Mouse (Mus musculus): ENCODE measurements around the gene Hs2st1. TPM values are rescaled to one million over a fixed set of nuclear protein-coding genes. Genes with fewer than 3 reads are reported as not detected.

Hs2st1 gene
- polyA plus RNA-seq, 1 experiment from 2014 or later = 6.2 TPM

- Histone ChIP-seq H3K4me1 (ENCODE audit: control insufficient read depth, insufficient read depth, low read length) (no peaks in the 10 kb centered on the region), H3K4me3 (ENCODE audit: low read length) (no peak overlapping the region), H3K9ac (ENCODE audit: low read depth, low read length) (no peak overlapping the region), H3K4me2 (ENCODE audit: low read depth, low read length) (no peak overlapping the region), H3K27ac (ENCODE audit: low read length) (no peak overlapping the region), H3K9me3 (ENCODE audit: control insufficient read depth, low read length) (no peaks in the 10 kb centered on the region), H3K27me3 (replicated peaks; ENCODE audit: control insufficient read depth, insufficient read depth, low read length) (no peaks in the 10 kb centered on the region), H3K36me3 (ENCODE audit: control insufficient read depth, insufficient read depth, low read length) (no peaks in the 10 kb centered on the region)
- WGBS = 87% methylated on average over 10 of the region's 10 CpGs
- no peak for ATAC-seq
Observed at GRCm38 (mm10) chr3:144384648-144385047, 185.3 kb downstream of the Hs2st1 start.

- Histone ChIP-seq H3K4me1 (ENCODE audit: control insufficient read depth, insufficient read depth, low read length) (peaks cover 5% of the 10 kb centered on the region; the same call in 1 of the 2 replicates), H3K27me3 (replicated peaks; ENCODE audit: control insufficient read depth, insufficient read depth, low read length) (no peaks in the 10 kb centered on the region), H3K4me2 (ENCODE audit: low read depth, low read length) (peak overlapping the region; percentile 59), H3K36me3 (ENCODE audit: control insufficient read depth, insufficient read depth, low read length) (no peaks in the 10 kb centered on the region), H3K27ac (ENCODE audit: low read length) (no peak overlapping the region), H3K4me3 (ENCODE audit: low read length) (peak overlapping the region; percentile 40), H3K9me3 (ENCODE audit: control insufficient read depth, low read length) (no peaks in the 10 kb centered on the region), H3K9ac (ENCODE audit: low read depth, low read length) (0 out of 2 replicates have a peak overlapping the region, but pooled peaks have one; percentile 49)
- ATAC-seq = peak; percentile 24
- 37% methylated on average over 14 of the region's 16 CpGs for WGBS
Observed at GRCm38 (mm10) chr3:144381431-144381980, 188.5 kb downstream of the Hs2st1 start.

- Histone ChIP-seq H3K4me2 (ENCODE audit: low read depth, low read length) (peak overlapping the region; percentile 59), H3K27ac (ENCODE audit: low read length) (no peak overlapping the region), H3K4me1 (ENCODE audit: control insufficient read depth, insufficient read depth, low read length) (peaks cover 8% of the 10 kb centered on the region; the same call in 1 of the 2 replicates), H3K9ac (ENCODE audit: low read depth, low read length) (peak overlapping the region; percentile 49), H3K36me3 (ENCODE audit: control insufficient read depth, insufficient read depth, low read length) (no peaks in the 10 kb centered on the region), H3K4me3 (ENCODE audit: low read length) (peak overlapping the region; percentile 40), H3K9me3 (ENCODE audit: control insufficient read depth, low read length) (no peaks in the 10 kb centered on the region), H3K27me3 (replicated peaks; ENCODE audit: control insufficient read depth, insufficient read depth, low read length) (no peaks in the 10 kb centered on the region)
- 3% methylated on average over 18 of the region's 18 CpGs for WGBS
- peak; percentile 94 for ATAC-seq
Observed at GRCm38 (mm10) chr3:144380921-144381320, 189.1 kb downstream of the Hs2st1 start.

GRCm38 (mm10) chr3:144379801-144380200, 190.2 kb downstream of the Hs2st1 start:
- 88% methylated on average over 4 of the region's 4 CpGs for WGBS
- ATAC-seq = no peak
- H3K4me3 ChIP-seq (ENCODE audit: low read length) = no peak overlapping the region
- no peaks in the 10 kb centered on the region for H3K9me3 ChIP-seq (ENCODE audit: control insufficient read depth, low read length)
- H3K27me3 ChIP-seq (replicated peaks; ENCODE audit: control insufficient read depth, insufficient read depth, low read length) = no peaks in the 10 kb centered on the region
- H3K4me1 ChIP-seq (ENCODE audit: control insufficient read depth, insufficient read depth, low read length) = peaks cover 10% of the 10 kb centered on the region; the same call in 1 of the 2 replicates
- H3K36me3 ChIP-seq (ENCODE audit: control insufficient read depth, insufficient read depth, low read length) = no peaks in the 10 kb centered on the region
- H3K4me2 ChIP-seq (ENCODE audit: low read depth, low read length) = no peak overlapping the region
- no peak overlapping the region for H3K9ac ChIP-seq (ENCODE audit: low read depth, low read length)
- no peak overlapping the region for H3K27ac ChIP-seq (ENCODE audit: low read length)

Other genes starting within 250 kb of the Hs2st1 start
- gene Selenof, start 123 bp upstream of the Hs2st1 start, polyA plus RNA-seq (2015; fragmentation: Nextera tagmentation; extraction: Ambion mirVana) = 597 and 626 TPM in 2 replicates
- gene Sh3glb1, start 150.2 kb upstream of the Hs2st1 start, polyA plus RNA-seq (2015; fragmentation: Nextera tagmentation; extraction: Ambion mirVana) = 77.9 and 89.1 TPM in 2 replicates
- gene Clca3a1, start 190.8 kb upstream of the Hs2st1 start, polyA plus RNA-seq (2015; fragmentation: Nextera tagmentation; extraction: Ambion mirVana) = 5.4 and 5.5 TPM in 2 replicates
- 0.48 and 0.64 TPM in 2 replicates for gene Clca3a2, start 249.3 kb upstream of the Hs2st1 start, polyA plus RNA-seq (2015; fragmentation: Nextera tagmentation; extraction: Ambion mirVana)